Mouse (Mus musculus) MEL (cell line): ENCODE data around the gene Gm10719. TPM values are rescaled to one million over a fixed set of nuclear protein-coding genes. Genes with fewer than 3 reads are reported as not detected.
"Not testable (repeated sequence)": the region's sequence is repeated elsewhere in the genome, so short reads cannot be mapped to it uniquely, and the experiment has no call there.

Experiments
- DNase-seq: peaks from one replicate; pipeline ENCODE4 v3.0.0; 2011; ENCODE audit warnings: low read depth, low spot score
- H3K27ac ChIP-seq: 2 replicates; pipeline ENCODE4 v1.5.1; 2012; ENCODE audit warnings: low read depth, mild to moderate bottlenecking, control low read depth, low read length, moderate library complexity; ENCODE audit not compliant: control insufficient read depth
- H3K27me3 ChIP-seq, 2 experiments: fragments of 150-350 bp in 1 of 2; sonication (generic) in 1 of 2; 2 replicates each; pipeline ENCODE4 v1.6.1; 2012; ENCODE audit warnings: low read length in 2 of 2, mild to moderate bottlenecking in 2 of 2, improper control_type of control experiment in 1 of 2, moderate library complexity in 1 of 2; ENCODE audit not compliant: insufficient read depth in 2 of 2, control insufficient read depth in 1 of 2
- H3K36me3 ChIP-seq, 2 experiments: 2 replicates each; pipeline ENCODE4 v1.6.1; 2012 to 2014; ENCODE audit warnings: low read length in 2 of 2, improper control_type of control experiment in 1 of 2, inconsistent platforms in 1 of 2, mild to moderate bottlenecking in 1 of 2; ENCODE audit not compliant: insufficient read depth in 2 of 2, control insufficient read depth in 1 of 2
- H3K4me1 ChIP-seq, 2 experiments: fragments of 150-350 bp in 1 of 2; sonication (generic) in 1 of 2; 2 replicates each; pipeline ENCODE4 v1.6.1; 2012; ENCODE audit warnings: low read length in 2 of 2, improper control_type of control experiment in 1 of 2, mild to moderate bottlenecking in 1 of 2; ENCODE audit not compliant: insufficient read depth in 2 of 2, control insufficient read depth in 1 of 2
- H3K4me3 ChIP-seq, 2 experiments: fragments of 150-350 bp in 1 of 2; sonication (generic) in 1 of 2; 2 replicates each; pipeline ENCODE4 v1.5.1; 2012; ENCODE audit warnings: low read depth in 2 of 2, low read length in 2 of 2, mild to moderate bottlenecking in 2 of 2, moderate library complexity in 2 of 2, control low read depth in 1 of 2, improper control_type of control experiment in 1 of 2; ENCODE audit not compliant: control insufficient read depth in 1 of 2, insufficient read depth in 1 of 2
- H3K79me2 ChIP-seq: 2 replicates; pipeline ENCODE4 v1.6.1; 2012; ENCODE audit warnings: mild to moderate bottlenecking, low read length, moderate library complexity; ENCODE audit not compliant: control insufficient read depth, poor library complexity, insufficient read depth
- H3K9ac ChIP-seq: 2 replicates; pipeline ENCODE4 v1.6.1; 2012; ENCODE audit warnings: low read depth, mild to moderate bottlenecking, control low read depth, low read length, moderate library complexity; ENCODE audit not compliant: control insufficient read depth, poor library complexity, severe bottlenecking
- H3K9me3 ChIP-seq: fragments of 150-350 bp; sonication (generic); replicated peaks from 2 replicates; pipeline ENCODE4 v1.6.1; 2012; ENCODE audit warnings: mild to moderate bottlenecking, low read length, improper control_type of control experiment, moderate library complexity; ENCODE audit not compliant: insufficient read depth
- polyA plus RNA-seq, 2 experiments: library from polyadenylated mRNA; stranded (reverse) in 1 of 2; unstranded in 1 of 2; fragments of >175 nt in 1 of 2; fragments of >200 nt in 1 of 2; gene quantifications; 2 replicates each; pipeline versions ENCODE4 v1.2.1 to v1.2.4; 2012; ENCODE audit warnings: low replicate concordance in 2 of 2, low read depth in 1 of 2; ENCODE audit not compliant: insufficient read length in 2 of 2, insufficient read depth in 1 of 2, missing spikeins in 1 of 2
- total RNA-seq: library from RNA; depleted of rRNA; stranded (reverse); fragments of 300-350 nt; gene quantifications from 2 replicates; pipeline ENCODE4 v1.2.3, GENCODE M21; 2012; rRNA removed

Gene Gm10719
- total and polyA plus RNA-seq, 3 experiments: 0.18 to 2.4 TPM; not detected in 1

- not testable (repeated sequence) for H3K9me3 ChIP-seq, H3K79me2 ChIP-seq, H3K36me3 ChIP-seq, H3K27me3 ChIP-seq, H3K4me3 ChIP-seq, H3K4me1 ChIP-seq, H3K9ac ChIP-seq, H3K27ac ChIP-seq
- DNase-seq: peak; percentile 49
These were observed 21.0 kb downstream of the Gm10719 start for GRCm38 (mm10) chr9:3038161-3038560.

Other genes with a start within 250 kb of the Gm10719 start
- gene Gm10722, start 16.5 kb upstream of the Gm10719 start, total RNA-seq: not detected in 2 replicates
- not detected for gene Gm10722, start 16.5 kb upstream of the Gm10719 start, polyA plus RNA-seq
- gene Gm11168, start 14.1 kb upstream of the Gm10719 start, total RNA-seq: 0.31 and 0.52 TPM in 2 replicates
- gene Gm11168, start 14.1 kb upstream of the Gm10719 start, polyA plus RNA-seq: not detected
- gene Gm10721, start 4.3 kb upstream of the Gm10719 start, total RNA-seq: 0.27 TPM in 1 of 2 replicates, not detected in the other
- not detected for gene Gm10721, start 4.3 kb upstream of the Gm10719 start, polyA plus RNA-seq
- not detected in 2 replicates for gene Gm10720, start 1.8 kb upstream of the Gm10719 start, total RNA-seq
- not detected for gene Gm10720, start 1.8 kb upstream of the Gm10719 start, polyA plus RNA-seq
- 2.3 and 2.6 TPM in 2 replicates for gene Gm10718, start 6.1 kb downstream of the Gm10719 start, total RNA-seq
- not detected for gene Gm10718, start 6.1 kb downstream of the Gm10719 start, polyA plus RNA-seq
- 0.19 and 0.46 TPM in 2 replicates for gene Gm10717, start 8.0 kb downstream of the Gm10719 start, total RNA-seq
- under 1 TPM in 1 of 2 experiments, not detected in 1; 0.33 TPM for gene Gm10717, start 8.0 kb downstream of the Gm10719 start, polyA plus RNA-seq
- not detected in 2 replicates for gene Gm17535, start 17.2 kb downstream of the Gm10719 start, total RNA-seq
- gene Gm17535, start 17.2 kb downstream of the Gm10719 start, polyA plus RNA-seq: not detected
- gene Gm10715, start 19.5 kb downstream of the Gm10719 start, total RNA-seq: not detected in 2 replicates
- gene Gm10715, start 19.5 kb downstream of the Gm10719 start, polyA plus RNA-seq: not detected